Mouse (Mus musculus): ENCODE measurements around the gene Gadl1.

GRCm38 (mm10) chr9:115932741-115933140, 23.5 kb downstream of the Gadl1 start:
- TF ChIP-seq POLR2A (IDR thresholded peaks at IDR 0.05; ENCODE audit: low read depth, low read length) = no peak
- no peak for TF ChIP-seq CTCF (conservative IDR thresholded peaks at IDR 0.05 in 1 of 2, IDR thresholded peaks at IDR 0.05 in 1 of 2; ENCODE audit: low read depth in 2 of 2, low read length in 2 of 2)
- no peak for TF ChIP-seq TBP (conservative IDR thresholded peaks at IDR 0.05; ENCODE audit: low read depth, low read length)
- no peak for TF ChIP-seq KAT2A (IDR thresholded peaks at IDR 0.05; ENCODE audit: insufficient replicate concordance, low read length)
- no peak for TF ChIP-seq TCF12 (IDR thresholded peaks at IDR 0.05; ENCODE audit: low read depth, low read length)
- TF ChIP-seq EP300 (IDR thresholded peaks at IDR 0.05; ENCODE audit: low read length) = no peak
- TF ChIP-seq USF2 (conservative IDR thresholded peaks at IDR 0.05; ENCODE audit: low read depth, low read length) = no peak
